Mouse (Mus musculus) heart, embryonic 13.5 days (tissue): ENCODE results near the gene Thpo. TPM values are rescaled to one million over a fixed set of nuclear protein-coding genes. Genes with fewer than 3 reads are reported as not detected.

Experiments
- ATAC-seq: fragments of 200-750 bp; cut with Nextera tagmentation; 2 replicates; pipeline ENCODE4 v1.8.0; 2017; ENCODE audit warnings: moderate TSS enrichment; ENCODE audit not compliant: insufficient number of reproducible peaks, low FRiP score, low TSS enrichment; ENCODE audit errors: extremely low read depth
- H3K27ac ChIP-seq: fragments of 300-500 bp; sonication (generic); replicated peaks from 2 replicates; pipeline ENCODE4 v1.5.1; 2015; ENCODE audit warnings: moderate library complexity, mild to moderate bottlenecking, inconsistent platforms
- H3K27me3 ChIP-seq: fragments of 300-500 bp; sonication (generic); replicated peaks from 2 replicates; pipeline ENCODE4 v1.6.1; 2015; ENCODE audit warnings: mild to moderate bottlenecking, inconsistent platforms
- H3K36me3 ChIP-seq: fragments of 300-500 bp; sonication (generic); 2 replicates; pipeline ENCODE4 v1.6.1; 2015; ENCODE audit warnings: mild to moderate bottlenecking, inconsistent platforms
- H3K4me1 ChIP-seq: fragments of 300-500 bp; sonication (generic); 2 replicates; pipeline ENCODE4 v1.6.1; 2015; ENCODE audit warnings: inconsistent platforms
- H3K4me2 ChIP-seq: fragments of 300-500 bp; sonication (generic); 2 replicates; pipeline ENCODE4 v1.6.1; 2015; ENCODE audit warnings: inconsistent platforms, mild to moderate bottlenecking, moderate library complexity
- H3K4me3 ChIP-seq: fragments of 300-500 bp; sonication (generic); 2 replicates; pipeline ENCODE4 v1.5.1; 2015; ENCODE audit warnings: moderate library complexity, mild to moderate bottlenecking, inconsistent platforms
- H3K9ac ChIP-seq: fragments of 300-500 bp; sonication (generic); 2 replicates; pipeline ENCODE4 v1.6.1; 2015; ENCODE audit warnings: inconsistent platforms, mild to moderate bottlenecking, moderate library complexity
- H3K9me3 ChIP-seq: fragments of 300-500 bp; sonication (generic); 2 replicates; pipeline ENCODE4 v1.6.1; 2016; ENCODE audit warnings: inconsistent platforms
- WGBS: fragments of 180-500 bp; shearing (Covaris S2); methylation state at CpG from one replicate; pipeline ENCODE4 v1.1.7; 2015; ENCODE audit warnings: mixed read lengths; 5-methylcytosine and 5-hydroxymethylcytosine counted together
- polyA plus RNA-seq: library from polyadenylated mRNA; unstranded; fragments of >200 nt; fragmentation: Nextera tagmentation; extraction: Ambion mirVana; gene quantifications from 2 replicates; pipeline ENCODE4 v1.2.1, GENCODE M21; 2015

The Thpo gene
- polyA plus RNA-seq, 1 experiment from 2014 or later = 0.25 TPM

GRCm38 (mm10) chr16:20691617-20692016, 42.7 kb downstream of the Thpo start:
- WGBS = 59% methylated on average over 1 of the region's 1 CpGs
- H3K9ac ChIP-seq = no peak overlapping the region
- no peaks in the 10 kb centered on the region for H3K9me3 ChIP-seq
- ATAC-seq = no peak
- no peak overlapping the region for H3K4me3 ChIP-seq
- no peak overlapping the region for H3K4me2 ChIP-seq
- peaks cover 37% of the 10 kb centered on the region for H3K4me1 ChIP-seq
- peaks cover 7% of the 10 kb centered on the region for H3K27me3 ChIP-seq
- H3K36me3 ChIP-seq = peaks cover 61% of the 10 kb centered on the region
- H3K27ac ChIP-seq = no peak overlapping the region

- Histone ChIP-seq H3K4me1 (peaks cover 29% of the 10 kb centered on the region), H3K9ac (no peak overlapping the region), H3K4me2 (no peak overlapping the region), H3K4me3 (no peak overlapping the region), H3K36me3 (peaks cover 70% of the 10 kb centered on the region), H3K27ac (no peak overlapping the region), H3K9me3 (no peaks in the 10 kb centered on the region), H3K27me3 (peaks cover 4% of the 10 kb centered on the region; the same call in 1 of the 2 replicates)
- 73% methylated on average over 3 of the region's 3 CpGs for WGBS
- ATAC-seq = no peak
Observed at GRCm38 (mm10) chr16:20690774-20691173, 43.5 kb downstream of the Thpo start.

- 70% methylated on average over 10 of the region's 10 CpGs for WGBS
- Histone ChIP-seq H3K9ac (peak overlapping the region; percentile 50), H3K27ac (peak overlapping the region; percentile 58)
Observed at GRCm38 (mm10) chr16:20677974-20678675, 56.2 kb downstream of the Thpo start.

GRCm38 (mm10) chr16:20677380-20677779, 56.9 kb downstream of the Thpo start:
- Histone ChIP-seq H3K9ac (peak overlapping the region; percentile 50), H3K27ac (peak overlapping the region; percentile 58), H3K9me3 (no peaks in the 10 kb centered on the region), H3K27me3 (no peaks in the 10 kb centered on the region), H3K4me1 (peaks cover 34% of the 10 kb centered on the region), H3K36me3 (peaks cover 83% of the 10 kb centered on the region), H3K4me2 (no peak overlapping the region), H3K4me3 (no peak overlapping the region)
- 81% methylated on average over 5 of the region's 5 CpGs for WGBS
- no peak for ATAC-seq

More at GRCm38 (mm10) chr16:20677974-20678675, 56.2 kb downstream of the Thpo start:
- no peak overlapping the region for H3K4me3 ChIP-seq
- peaks cover 91% of the 10 kb centered on the region for H3K36me3 ChIP-seq
- ATAC-seq = no peak
- no peak overlapping the region for H3K4me2 ChIP-seq
- H3K4me1 ChIP-seq = peaks cover 34% of the 10 kb centered on the region
- no peaks in the 10 kb centered on the region for H3K9me3 ChIP-seq
- H3K27me3 ChIP-seq = no peaks in the 10 kb centered on the region

- no peak overlapping the region for H3K4me2 ChIP-seq
- no peaks in the 10 kb centered on the region for H3K27me3 ChIP-seq
- peaks cover 40% of the 10 kb centered on the region for H3K4me1 ChIP-seq
- H3K9ac ChIP-seq = no peak overlapping the region
- H3K27ac ChIP-seq = no peak overlapping the region
- H3K4me3 ChIP-seq = no peak overlapping the region
- H3K36me3 ChIP-seq = peaks cover 76% of the 10 kb centered on the region
- no peaks in the 10 kb centered on the region for H3K9me3 ChIP-seq
- WGBS = 84% methylated on average over 4 of the region's 4 CpGs
- ATAC-seq = no peak
Observed at GRCm38 (mm10) chr16:20676702-20677101, 57.6 kb downstream of the Thpo start.

GRCm38 (mm10) chr16:20675213-20675612, 59.1 kb downstream of the Thpo start:
- Histone ChIP-seq H3K27me3 (no peaks in the 10 kb centered on the region), H3K27ac (no peak overlapping the region), H3K4me1 (peaks cover 40% of the 10 kb centered on the region), H3K9ac (peak overlapping the region; percentile 99; the same call in 1 of the 2 replicates), H3K4me3 (peak overlapping the region; percentile 93), H3K9me3 (no peaks in the 10 kb centered on the region), H3K36me3 (peaks cover 62% of the 10 kb centered on the region), H3K4me2 (peak overlapping the region; percentile 98)
- 84% methylated on average over 6 of the region's 6 CpGs for WGBS
- ATAC-seq = no peak

Other genes with a start within 250 kb of the Thpo start
- 78.8 and 81.5 TPM in 2 replicates for gene Eif2b5, start 235.7 kb downstream of the Thpo start, polyA plus RNA-seq
- gene Dvl3, start 217.5 kb downstream of the Thpo start, polyA plus RNA-seq = 19.7 and 20.5 TPM in 2 replicates
- gene Ap2m1, start 199.0 kb downstream of the Thpo start, polyA plus RNA-seq = 434 and 465 TPM in 2 replicates
- 42.5 and 44.0 TPM in 2 replicates for gene Abcf3, start 185.9 kb downstream of the Thpo start, polyA plus RNA-seq
- 0.19 and 0.25 TPM in 2 replicates for gene Vwa5b2, start 145.0 kb downstream of the Thpo start, polyA plus RNA-seq
- 20.6 and 21.1 TPM in 2 replicates for gene Eef1akmt4, start 122.9 kb downstream of the Thpo start, polyA plus RNA-seq
- not detected in 2 replicates for gene Gm49333, start 122.9 kb downstream of the Thpo start, polyA plus RNA-seq
- 33.3 and 35.3 TPM in 2 replicates for gene Alg3, start 122.8 kb downstream of the Thpo start, polyA plus RNA-seq
- 0.37 and 0.48 TPM in 2 replicates for gene Camk2n2, start 113.2 kb downstream of the Thpo start, polyA plus RNA-seq
- 0.92 and 1.2 TPM in 2 replicates for gene Ece2, start 104.7 kb downstream of the Thpo start, polyA plus RNA-seq
- gene Psmd2, start 82.9 kb downstream of the Thpo start, polyA plus RNA-seq = 245 TPM in 2 replicates
- gene Eif4g1, start 66.2 kb downstream of the Thpo start, polyA plus RNA-seq = 129 TPM in 2 replicates
- 5.1 and 6.0 TPM in 2 replicates for gene Fam131a, start 41.3 kb downstream of the Thpo start, polyA plus RNA-seq
- gene Polr2h, start 16.8 kb downstream of the Thpo start, polyA plus RNA-seq = 52.6 and 56.2 TPM in 2 replicates
- gene Clcn2, start 16.8 kb downstream of the Thpo start, polyA plus RNA-seq = 3.9 and 4.3 TPM in 2 replicates
- 0.39 and 0.83 TPM in 2 replicates for gene Chrd, start 1.4 kb downstream of the Thpo start, polyA plus RNA-seq